Mouse (Mus musculus) MEL (cell line): Measurements from ENCODE around the gene Fam181a. TPM values are rescaled to one million over a fixed set of nuclear protein-coding genes. Genes with fewer than 3 reads are reported as not detected.

Source experiments
- DNase-seq: peaks from one replicate; pipeline ENCODE4 v3.0.0; 2011; ENCODE audit warnings: low read depth, low spot score
- H3K27ac ChIP-seq: 2 replicates; pipeline ENCODE4 v1.5.1; 2012; ENCODE audit warnings: low read depth, mild to moderate bottlenecking, control low read depth, low read length, moderate library complexity; ENCODE audit not compliant: control insufficient read depth
- H3K27me3 ChIP-seq, 2 experiments: fragments of 150-350 bp in 1 of 2; sonication (generic) in 1 of 2; 2 replicates each; pipeline ENCODE4 v1.6.1; 2012; ENCODE audit warnings: low read length in 2 of 2, mild to moderate bottlenecking in 2 of 2, improper control_type of control experiment in 1 of 2, moderate library complexity in 1 of 2; ENCODE audit not compliant: insufficient read depth in 2 of 2, control insufficient read depth in 1 of 2
- H3K36me3 ChIP-seq, 2 experiments: 2 replicates each; pipeline ENCODE4 v1.6.1; 2012 to 2014; ENCODE audit warnings: low read length in 2 of 2, improper control_type of control experiment in 1 of 2, inconsistent platforms in 1 of 2, mild to moderate bottlenecking in 1 of 2; ENCODE audit not compliant: insufficient read depth in 2 of 2, control insufficient read depth in 1 of 2
- H3K4me1 ChIP-seq, 2 experiments: fragments of 150-350 bp in 1 of 2; sonication (generic) in 1 of 2; 2 replicates each; pipeline ENCODE4 v1.6.1; 2012; ENCODE audit warnings: low read length in 2 of 2, improper control_type of control experiment in 1 of 2, mild to moderate bottlenecking in 1 of 2; ENCODE audit not compliant: insufficient read depth in 2 of 2, control insufficient read depth in 1 of 2
- H3K4me3 ChIP-seq, 2 experiments: fragments of 150-350 bp in 1 of 2; sonication (generic) in 1 of 2; 2 replicates each; pipeline ENCODE4 v1.5.1; 2012; ENCODE audit warnings: low read depth in 2 of 2, low read length in 2 of 2, mild to moderate bottlenecking in 2 of 2, moderate library complexity in 2 of 2, control low read depth in 1 of 2, improper control_type of control experiment in 1 of 2; ENCODE audit not compliant: control insufficient read depth in 1 of 2, insufficient read depth in 1 of 2
- H3K79me2 ChIP-seq: 2 replicates; pipeline ENCODE4 v1.6.1; 2012; ENCODE audit warnings: mild to moderate bottlenecking, low read length, moderate library complexity; ENCODE audit not compliant: control insufficient read depth, poor library complexity, insufficient read depth
- H3K9ac ChIP-seq: 2 replicates; pipeline ENCODE4 v1.6.1; 2012; ENCODE audit warnings: low read depth, mild to moderate bottlenecking, control low read depth, low read length, moderate library complexity; ENCODE audit not compliant: control insufficient read depth, poor library complexity, severe bottlenecking
- H3K9me3 ChIP-seq: fragments of 150-350 bp; sonication (generic); replicated peaks from 2 replicates; pipeline ENCODE4 v1.6.1; 2012; ENCODE audit warnings: mild to moderate bottlenecking, low read length, improper control_type of control experiment, moderate library complexity; ENCODE audit not compliant: insufficient read depth
- BHLHE40 ChIP-seq: IDR thresholded peaks from 2 replicates; pipeline ENCODE4 v1.6.1; 2012; ENCODE audit warnings: low read depth, mild to moderate bottlenecking, inconsistent platforms, low read length, improper control_type of control experiment, borderline replicate concordance
- CHD1 ChIP-seq: IDR thresholded peaks from 2 replicates; pipeline ENCODE4 v1.6.1; 2012; ENCODE audit warnings: low read depth, mild to moderate bottlenecking, inconsistent platforms, low read length, improper control_type of control experiment
- CHD2 ChIP-seq: IDR thresholded peaks from 2 replicates; pipeline ENCODE4 v1.6.1; 2011; ENCODE audit warnings: low read length, improper control_type of control experiment
- CTCF ChIP-seq, 3 experiments: IDR thresholded peaks in 2 of 3; conservative IDR thresholded peaks in 1 of 3; 2 replicates each; pipeline ENCODE4 v1.5.1; 2011 to 2012; ENCODE audit warnings: low read length in 3 of 3, low read depth in 2 of 3, mild to moderate bottlenecking in 2 of 3, improper control_type of control experiment in 1 of 3, inconsistent platforms in 1 of 3, mixed read lengths in 1 of 3, moderate library complexity in 1 of 3; ENCODE audit not compliant: control insufficient read depth in 1 of 3, insufficient read depth in 1 of 3, poor library complexity in 1 of 3, severe bottlenecking in 1 of 3
- E2F4 ChIP-seq: IDR thresholded peaks from 2 replicates; pipeline ENCODE4 v1.6.1; 2011; ENCODE audit warnings: low read depth, low read length, improper control_type of control experiment, borderline replicate concordance
- EP300 ChIP-seq, 2 experiments: IDR thresholded peaks; 2 replicates each; pipeline ENCODE4 v1.6.1; 2011; ENCODE audit warnings: improper control_type of control experiment in 2 of 2, low read length in 2 of 2, low read depth in 1 of 2, mild to moderate bottlenecking in 1 of 2
- ETS1 ChIP-seq: IDR thresholded peaks from 2 replicates; pipeline ENCODE4 v1.6.1; 2012; ENCODE audit warnings: low read depth, mild to moderate bottlenecking, inconsistent platforms, low read length, improper control_type of control experiment, moderate library complexity
- GABPA ChIP-seq: IDR thresholded peaks from 2 replicates; pipeline ENCODE4 v1.6.1; 2012; ENCODE audit warnings: low read depth, mild to moderate bottlenecking, inconsistent platforms, low read length, improper control_type of control experiment, moderate library complexity
- GATA1 ChIP-seq: IDR thresholded peaks from 2 replicates; pipeline ENCODE4 v1.6.1; 2011; ENCODE audit warnings: low read depth, low read length, improper control_type of control experiment
- JUND ChIP-seq: IDR thresholded peaks from 2 replicates; pipeline ENCODE4 v1.6.1; 2011; ENCODE audit warnings: low read depth, mild to moderate bottlenecking, improper control_type of control experiment, low read length
- MAFK ChIP-seq: IDR thresholded peaks from 2 replicates; pipeline ENCODE4 v1.6.1; 2011; ENCODE audit warnings: low read depth, mild to moderate bottlenecking, low read length, improper control_type of control experiment, borderline replicate concordance
- MAZ ChIP-seq: IDR thresholded peaks from 2 replicates; pipeline ENCODE4 v1.6.1; 2012; ENCODE audit warnings: low read depth, mild to moderate bottlenecking, inconsistent platforms, low read length, improper control_type of control experiment
- MYB ChIP-seq: IDR thresholded peaks from 2 replicates; pipeline ENCODE4 v1.6.1; 2011; ENCODE audit warnings: mild to moderate bottlenecking, low read depth, low read length, improper control_type of control experiment
- MYC ChIP-seq: IDR thresholded peaks from 2 replicates; pipeline ENCODE4 v1.6.1; 2011; ENCODE audit warnings: low read depth, mild to moderate bottlenecking, low read length, improper control_type of control experiment, moderate library complexity
- NELFE ChIP-seq: IDR thresholded peaks from 2 replicates; pipeline ENCODE4 v1.6.1; 2011; ENCODE audit warnings: low read depth, low read length, improper control_type of control experiment
- NRF1 ChIP-seq: IDR thresholded peaks from 2 replicates; pipeline ENCODE4 v1.6.1; 2014; ENCODE audit warnings: low read depth, mild to moderate bottlenecking, inconsistent platforms, low read length, improper control_type of control experiment, moderate library complexity; ENCODE audit not compliant: poor library complexity, insufficient read depth, severe bottlenecking
- POLR2AphosphoS2 ChIP-seq: IDR thresholded peaks from 2 replicates; pipeline ENCODE4 v1.6.1; 2011; ENCODE audit warnings: low read length, improper control_type of control experiment
- SIN3A ChIP-seq: IDR thresholded peaks from 2 replicates; pipeline ENCODE4 v1.6.1; 2012; ENCODE audit warnings: low read length, improper control_type of control experiment, inconsistent platforms
- SMC3 ChIP-seq: IDR thresholded peaks from 2 replicates; pipeline ENCODE4 v1.6.1; 2011; ENCODE audit warnings: low read depth, low read length, improper control_type of control experiment
- TAL1 ChIP-seq: IDR thresholded peaks from 2 replicates; pipeline ENCODE4 v1.6.1; 2012; ENCODE audit warnings: mild to moderate bottlenecking, inconsistent platforms, low read length, moderate library complexity, mixed read lengths
- TCF12 ChIP-seq: IDR thresholded peaks from 2 replicates; pipeline ENCODE4 v1.6.1; 2014; ENCODE audit warnings: low read depth, mild to moderate bottlenecking, inconsistent platforms, low read length, improper control_type of control experiment, moderate library complexity
- UBTF ChIP-seq: IDR thresholded peaks from 2 replicates; pipeline ENCODE4 v1.6.1; 2012; ENCODE audit warnings: low read depth, mild to moderate bottlenecking, inconsistent platforms, low read length, improper control_type of control experiment, moderate library complexity, borderline replicate concordance; ENCODE audit not compliant: insufficient read depth
- USF1 ChIP-seq: IDR thresholded peaks from 2 replicates; pipeline ENCODE4 v1.6.1; 2014; ENCODE audit warnings: low read depth, mild to moderate bottlenecking, inconsistent platforms, low read length, improper control_type of control experiment, moderate library complexity
- USF2 ChIP-seq, 2 experiments: IDR thresholded peaks; 2 replicates each; pipeline ENCODE4 v1.6.1; 2011 to 2012; ENCODE audit warnings: improper control_type of control experiment in 2 of 2, low read length in 2 of 2, borderline replicate concordance in 1 of 2, inconsistent platforms in 1 of 2, low read depth in 1 of 2, mild to moderate bottlenecking in 1 of 2; ENCODE audit not compliant: insufficient read depth in 1 of 2
- ZC3H11A ChIP-seq: IDR thresholded peaks from 2 replicates; pipeline ENCODE4 v1.6.1; 2012; ENCODE audit warnings: low read depth, mild to moderate bottlenecking, inconsistent platforms, low read length, improper control_type of control experiment
- ZKSCAN1 ChIP-seq: IDR thresholded peaks from 2 replicates; pipeline ENCODE4 v1.6.1; 2012; ENCODE audit warnings: low read depth, mild to moderate bottlenecking, inconsistent platforms, low read length, improper control_type of control experiment, moderate library complexity
- ZMIZ1 ChIP-seq: IDR thresholded peaks from 2 replicates; pipeline ENCODE4 v1.6.1; 2012; ENCODE audit warnings: low read depth, mild to moderate bottlenecking, inconsistent platforms, low read length, improper control_type of control experiment, moderate library complexity
- polyA plus RNA-seq, 2 experiments: library from polyadenylated mRNA; stranded (reverse) in 1 of 2; unstranded in 1 of 2; fragments of >175 nt in 1 of 2; fragments of >200 nt in 1 of 2; gene quantifications; 2 replicates each; pipeline versions ENCODE4 v1.2.1 to v1.2.4; 2012; ENCODE audit warnings: low replicate concordance in 2 of 2, low read depth in 1 of 2; ENCODE audit not compliant: insufficient read length in 2 of 2, insufficient read depth in 1 of 2, missing spikeins in 1 of 2
- total RNA-seq: library from RNA; depleted of rRNA; stranded (reverse); fragments of 300-350 nt; gene quantifications from 2 replicates; pipeline ENCODE4 v1.2.3, GENCODE M21; 2012

The Fam181a gene
- total and polyA plus RNA-seq, 3 experiments = not detected

DNA sequence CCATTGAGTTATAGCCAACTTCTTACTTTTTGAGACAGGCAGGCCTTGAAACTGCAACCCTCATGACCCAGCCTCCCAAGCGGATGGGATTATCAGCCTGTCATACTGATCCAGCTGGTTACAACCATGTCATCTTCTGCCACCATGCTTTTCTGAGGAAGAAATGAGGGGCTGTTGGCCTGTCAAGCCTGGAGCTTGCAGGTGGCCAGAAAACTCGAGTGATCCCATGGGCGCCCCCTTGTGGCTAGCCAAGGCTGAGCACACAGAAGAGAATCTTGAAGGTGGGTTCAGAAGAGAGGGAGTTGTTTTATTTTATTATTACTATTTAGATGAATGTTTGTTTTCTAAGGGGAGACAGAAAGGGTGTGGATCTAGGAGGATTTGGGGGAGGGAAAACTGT lies 4.1 kb upstream of the Fam181a start:
- no peaks in the 10 kb centered on the region for H3K27me3 ChIP-seq
- no peaks in the 10 kb centered on the region for H3K79me2 ChIP-seq
- H3K36me3 ChIP-seq = no peaks in the 10 kb centered on the region
- H3K9me3 ChIP-seq = no peaks in the 10 kb centered on the region
- H3K4me1 ChIP-seq = no peaks in the 10 kb centered on the region
- H3K4me3 ChIP-seq = no peak overlapping the region
- no peak overlapping the region for H3K27ac ChIP-seq
- peak; percentile 10 for DNase-seq
- TF ChIP-seq ZC3H11A (no peak), MYB (no peak), USF2 (IDR thresholded peaks at IDR 0.05; ENCODE audit: borderline replicate concordance in 1 of 2, insufficient read depth in 1 of 2, low read depth in 1 of 2, low read length in 2 of 2) (no peak), CTCF (IDR thresholded peaks at IDR 0.05 in 2 of 3, conservative IDR thresholded peaks at IDR 0.05 in 1 of 3; ENCODE audit: control insufficient read depth in 1 of 3, insufficient read depth in 1 of 3, low read depth in 2 of 3, low read length in 3 of 3, poor library complexity in 1 of 3, severe bottlenecking in 1 of 3) (peak; percentile 41 to 68 (median 49)), E2F4 (no peak), JUND (no peak), CHD1 (no peak), TCF12 (no peak), USF1 (no peak), SMC3 (peak; percentile 38)
- TF ChIP-seq, all 39 proteins: peak for 2
- no peak overlapping the region for H3K9ac ChIP-seq

DNA sequence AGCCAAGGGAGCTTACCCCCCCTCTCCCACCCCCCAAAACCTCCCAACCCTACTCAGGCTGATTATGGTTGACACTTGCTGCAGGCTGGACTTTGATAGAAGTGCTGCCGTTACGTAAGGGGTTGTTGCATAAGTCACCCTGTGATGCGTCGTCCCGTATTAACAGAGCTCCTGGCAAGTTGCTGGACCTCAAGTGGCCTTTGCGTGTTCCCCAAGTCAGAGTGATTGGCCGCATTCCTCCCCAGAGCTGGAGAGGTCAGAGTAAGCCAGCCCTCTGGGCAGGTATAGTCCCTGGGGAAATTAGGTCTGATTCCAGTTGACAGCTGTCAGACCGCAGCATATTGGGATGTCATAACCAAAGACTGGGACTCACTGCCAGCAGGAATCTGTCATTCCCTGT lies 1.1 kb downstream of the Fam181a start:
- H3K36me3 ChIP-seq = no peaks in the 10 kb centered on the region

More for the DNA sequence above, 1.1 kb downstream of the Fam181a start:
- no peak for TF ChIP-seq MYC
- TF ChIP-seq MAFK = no peak
- no peak for TF ChIP-seq ZC3H11A
- no peak for TF ChIP-seq GATA1
- no peak for TF ChIP-seq MAZ
- no peak for TF ChIP-seq UBTF
- no peak for TF ChIP-seq GABPA
- no peak for TF ChIP-seq EP300 (IDR thresholded peaks at IDR 0.05; ENCODE audit: low read depth in 1 of 2, low read length in 2 of 2)
- TF ChIP-seq NRF1 = no peak
- no peak for TF ChIP-seq NELFE
- no peak for TF ChIP-seq SIN3A
- no peak for TF ChIP-seq ZKSCAN1
- no peak for TF ChIP-seq MYB
- no peak for TF ChIP-seq POLR2AphosphoS2
- no peak for TF ChIP-seq ZMIZ1
- no peak for TF ChIP-seq TAL1
- TF ChIP-seq CHD1 = no peak
- TF ChIP-seq BHLHE40 = no peak
- no peak for TF ChIP-seq CHD2
- no peak for TF ChIP-seq ETS1
- TF ChIP-seq, all 39 proteins: peak for 0
- Histone ChIP-seq H3K27ac (no peak overlapping the region), H3K79me2 (no peaks in the 10 kb centered on the region), H3K4me1 (no peaks in the 10 kb centered on the region), H3K27me3 (no peaks in the 10 kb centered on the region), H3K9me3 (no peaks in the 10 kb centered on the region), H3K9ac (no peak overlapping the region), H3K4me3 (no peak overlapping the region)
- DNase-seq = no peak
